Mouse (Mus musculus) limb, embryonic 13.5 days (tissue): ENCODE measurements around the gene Chrdl2. TPM values are rescaled to one million over a fixed set of nuclear protein-coding genes. Genes with fewer than 3 reads are reported as not detected.
A peak's percentile ranks its signal among the peaks of the same experiment; 100 is the strongest.

Source experiments
- ATAC-seq: fragments of 200-750 bp; cut with Nextera tagmentation; 2 replicates; pipeline ENCODE4 v1.8.0; 2017; ENCODE audit warnings: low read depth, moderate number of reproducible peaks, moderate TSS enrichment; ENCODE audit not compliant: low FRiP score
- H3K27ac ChIP-seq: fragments of 300-500 bp; sonication (generic); 2 replicates; pipeline ENCODE4 v1.5.1; 2015; ENCODE audit warnings: inconsistent platforms, mild to moderate bottlenecking, moderate library complexity
- H3K27me3 ChIP-seq: fragments of 300-500 bp; sonication (generic); 2 replicates; pipeline ENCODE4 v1.6.1; 2015; ENCODE audit warnings: mild to moderate bottlenecking, inconsistent platforms
- H3K36me3 ChIP-seq: fragments of 300-500 bp; sonication (generic); 2 replicates; pipeline ENCODE4 v1.6.1; 2015; ENCODE audit warnings: inconsistent platforms, mild to moderate bottlenecking, moderate library complexity
- H3K4me1 ChIP-seq: fragments of 300-500 bp; sonication (generic); 2 replicates; pipeline ENCODE4 v1.6.1; 2015; ENCODE audit warnings: inconsistent platforms
- H3K4me2 ChIP-seq: fragments of 300-500 bp; sonication (generic); replicated peaks from 2 replicates; pipeline ENCODE4 v1.6.1; 2015; ENCODE audit warnings: inconsistent platforms, mild to moderate bottlenecking, moderate library complexity
- H3K4me3 ChIP-seq: fragments of 300-500 bp; sonication (generic); 2 replicates; pipeline ENCODE4 v1.5.1; 2015; ENCODE audit warnings: moderate library complexity, mild to moderate bottlenecking, inconsistent platforms
- H3K9ac ChIP-seq: fragments of 300-500 bp; sonication (generic); 2 replicates; pipeline ENCODE4 v1.6.1; 2015; ENCODE audit warnings: mild to moderate bottlenecking, inconsistent platforms
- H3K9me3 ChIP-seq: fragments of 300-500 bp; sonication (generic); 2 replicates; pipeline ENCODE4 v1.6.1; 2016; ENCODE audit warnings: inconsistent platforms
- WGBS: fragments of 180-500 bp; shearing (Covaris S2); methylation state at CpG from one replicate; pipeline ENCODE4 v1.1.7; 2015; 5-methylcytosine and 5-hydroxymethylcytosine counted together
- polyA plus RNA-seq: library from polyadenylated mRNA; unstranded; fragments of >200 nt; fragmentation: Nextera tagmentation; extraction: Ambion mirVana; gene quantifications from 2 replicates; pipeline ENCODE4 v1.2.1, GENCODE M21; 2015

Chrdl2 gene
- polyA plus RNA-seq, 1 experiment from 2014 or later = 2.6 TPM

GRCm38 (mm10) chr7:99990990-99991707, 14.8 kb upstream of the Chrdl2 start:
- no peak for ATAC-seq
- Histone ChIP-seq H3K9ac (no peak overlapping the region), H3K4me2 (no peak overlapping the region), H3K4me1 (no peaks in the 10 kb centered on the region), H3K27me3 (no peaks in the 10 kb centered on the region), H3K27ac (no peak overlapping the region), H3K36me3 (no peaks in the 10 kb centered on the region), H3K9me3 (no peaks in the 10 kb centered on the region), H3K4me3 (no peak overlapping the region)
- WGBS = 85% methylated on average over 8 of the region's 8 CpGs

- no peaks in the 10 kb centered on the region for H3K27me3 ChIP-seq
- H3K4me3 ChIP-seq = no peak overlapping the region
- no peak overlapping the region for H3K27ac ChIP-seq
- no peaks in the 10 kb centered on the region for H3K36me3 ChIP-seq
- H3K4me2 ChIP-seq = no peak overlapping the region
- WGBS = 86% methylated on average over 7 of the region's 7 CpGs
- H3K9ac ChIP-seq = no peak overlapping the region
- H3K9me3 ChIP-seq = no peaks in the 10 kb centered on the region
- ATAC-seq = no peak
- H3K4me1 ChIP-seq = no peaks in the 10 kb centered on the region
Measured at GRCm38 (mm10) chr7:99993159-99993558, 12.8 kb upstream of the Chrdl2 start.

DNA sequence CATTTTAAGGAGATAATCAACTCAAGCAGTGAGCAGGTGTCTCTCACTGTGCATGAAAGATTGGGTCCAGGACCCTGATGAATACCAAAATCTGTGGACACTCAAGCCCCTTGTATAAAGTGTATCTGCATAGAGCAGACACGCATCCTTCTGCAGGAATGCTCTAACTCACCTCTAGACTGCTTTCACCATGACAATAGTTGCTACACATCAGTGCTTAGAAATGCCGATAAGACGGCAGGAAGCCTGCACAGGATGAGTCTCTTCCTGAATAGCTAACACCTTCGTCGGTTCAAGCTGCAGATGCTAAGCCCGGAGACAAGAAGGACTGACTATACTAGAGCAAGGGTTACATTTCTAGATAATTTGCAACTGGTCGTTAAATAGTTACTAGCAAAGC, 10.8 kb upstream of the Chrdl2 start:
- Histone ChIP-seq H3K27me3 (no peaks in the 10 kb centered on the region), H3K27ac (no peak overlapping the region), H3K9me3 (no peaks in the 10 kb centered on the region), H3K4me2 (no peak overlapping the region), H3K9ac (no peak overlapping the region), H3K36me3 (no peaks in the 10 kb centered on the region), H3K4me1 (no peaks in the 10 kb centered on the region), H3K4me3 (no peak overlapping the region)
- 77% methylated on average over 7 of the region's 7 CpGs for WGBS
- ATAC-seq = no peak

- Histone ChIP-seq H3K4me1 (no peaks in the 10 kb centered on the region), H3K9ac (no peak overlapping the region), H3K27me3 (0 out of 2 replicates have a peak, but pooled peaks cover 3% of the 10 kb centered on the region), H3K4me3 (no peak overlapping the region), H3K27ac (no peak overlapping the region), H3K9me3 (no peaks in the 10 kb centered on the region), H3K36me3 (no peaks in the 10 kb centered on the region), H3K4me2 (no peak overlapping the region)
- 93% methylated on average over 3 of the region's 3 CpGs for WGBS
- no peak for ATAC-seq
Measured at GRCm38 (mm10) chr7:99998668-99999067, 7.3 kb upstream of the Chrdl2 start.

DNA sequence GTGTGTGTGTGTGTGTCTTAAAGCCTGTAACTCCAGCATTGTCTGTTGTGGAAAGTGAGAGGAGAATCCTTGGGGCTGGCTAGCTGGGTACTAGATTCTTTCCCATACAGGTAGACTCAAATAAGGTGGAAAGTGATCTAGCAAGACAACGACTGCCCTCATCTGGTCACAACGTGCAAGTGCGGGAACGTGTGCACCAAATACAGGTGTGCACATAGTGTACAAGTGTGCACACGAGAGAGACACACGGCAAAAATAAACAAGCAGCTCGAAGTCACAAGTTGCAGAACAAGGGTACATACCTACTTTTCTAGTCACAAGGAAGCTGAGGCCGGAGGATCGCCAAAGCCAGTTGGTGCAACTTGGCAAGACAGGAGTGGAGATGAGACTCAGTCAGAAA, 2.2 kb upstream of the Chrdl2 start:
- H3K27me3 ChIP-seq = peaks cover 55% of the 10 kb centered on the region
- WGBS = 57% methylated on average over 9 of the region's 9 CpGs

DNA sequence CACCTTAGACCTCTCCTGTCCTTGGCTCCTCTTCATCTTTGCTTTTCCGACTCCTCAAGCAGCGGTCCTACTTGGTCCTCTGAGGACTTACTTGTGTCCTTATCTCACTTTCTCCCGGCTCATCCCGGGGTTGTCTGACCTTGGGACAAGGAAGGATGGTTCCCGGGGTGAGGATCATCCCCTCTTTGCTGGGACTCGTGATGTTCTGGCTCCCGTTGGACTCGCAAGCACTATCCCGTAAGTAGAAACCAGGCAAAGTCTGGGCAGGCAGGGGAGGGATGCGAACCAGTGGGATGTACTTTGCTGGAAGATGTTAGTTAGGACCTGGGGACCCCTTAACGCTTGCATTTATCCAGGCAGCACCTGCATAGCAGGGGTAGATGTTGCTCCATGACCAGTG, 439 bp downstream of the Chrdl2 start:
- Histone ChIP-seq H3K27me3 (peaks cover 77% of the 10 kb centered on the region), H3K27ac (no peak overlapping the region), H3K9me3 (no peaks in the 10 kb centered on the region), H3K9ac (no peak overlapping the region; the same call in 1 of the 2 replicates), H3K36me3 (no peaks in the 10 kb centered on the region), H3K4me2 (peak overlapping the region; percentile 94), H3K4me1 (peaks cover 19% of the 10 kb centered on the region), H3K4me3 (peak overlapping the region; percentile 55)
- WGBS = 5% methylated on average over 11 of the region's 11 CpGs
- no peak for ATAC-seq

More for the DNA sequence above, 2.2 kb upstream of the Chrdl2 start:
- peaks cover 15% of the 10 kb centered on the region for H3K4me1 ChIP-seq
- ATAC-seq = no peak
- H3K4me3 ChIP-seq = no peak overlapping the region
- H3K36me3 ChIP-seq = no peaks in the 10 kb centered on the region
- no peak overlapping the region for H3K9ac ChIP-seq
- H3K4me2 ChIP-seq = no peak overlapping the region
- H3K9me3 ChIP-seq = no peaks in the 10 kb centered on the region
- H3K27ac ChIP-seq = no peak overlapping the region

- Histone ChIP-seq H3K4me3 (no peak overlapping the region), H3K4me1 (peaks cover 19% of the 10 kb centered on the region), H3K27me3 (peaks cover 77% of the 10 kb centered on the region), H3K9me3 (no peaks in the 10 kb centered on the region), H3K4me2 (no peak overlapping the region), H3K27ac (no peak overlapping the region), H3K9ac (no peak overlapping the region), H3K36me3 (no peaks in the 10 kb centered on the region)
- 82% methylated on average over 4 of the region's 4 CpGs for WGBS
- no peak for ATAC-seq
Measured at GRCm38 (mm10) chr7:100008765-100009164, 2.8 kb downstream of the Chrdl2 start.

GRCm38 (mm10) chr7:100009640-100010039, 3.7 kb downstream of the Chrdl2 start:
- peaks cover 19% of the 10 kb centered on the region for H3K4me1 ChIP-seq
- H3K9me3 ChIP-seq = no peaks in the 10 kb centered on the region
- ATAC-seq = peak; percentile 62; the same call in 1 of the 2 replicates
- no peaks in the 10 kb centered on the region for H3K36me3 ChIP-seq
- no peak overlapping the region for H3K4me2 ChIP-seq
- H3K27ac ChIP-seq = no peak overlapping the region
- peaks cover 68% of the 10 kb centered on the region for H3K27me3 ChIP-seq
- 14% methylated on average over 11 of the region's 11 CpGs for WGBS
- no peak overlapping the region for H3K4me3 ChIP-seq
- no peak overlapping the region for H3K9ac ChIP-seq

GRCm38 (mm10) chr7:100010711-100011110, 4.7 kb downstream of the Chrdl2 start:
- ATAC-seq = no peak
- Histone ChIP-seq H3K27me3 (peaks cover 58% of the 10 kb centered on the region), H3K4me1 (0 out of 2 replicates have a peak, but pooled peaks cover 11% of the 10 kb centered on the region), H3K9me3 (no peaks in the 10 kb centered on the region), H3K4me2 (no peak overlapping the region), H3K9ac (no peak overlapping the region), H3K4me3 (no peak overlapping the region), H3K27ac (no peak overlapping the region), H3K36me3 (no peaks in the 10 kb centered on the region)
- WGBS = 49% methylated on average over 5 of the region's 5 CpGs

- Histone ChIP-seq H3K9ac (no peak overlapping the region), H3K9me3 (no peaks in the 10 kb centered on the region), H3K4me1 (0 out of 2 replicates have a peak, but pooled peaks cover 5% of the 10 kb centered on the region), H3K4me2 (no peak overlapping the region), H3K27ac (no peak overlapping the region), H3K36me3 (no peaks in the 10 kb centered on the region), H3K4me3 (no peak overlapping the region), H3K27me3 (peaks cover 44% of the 10 kb centered on the region)
- WGBS = 54% methylated on average over 8 of the region's 8 CpGs
- no peak for ATAC-seq
Measured at GRCm38 (mm10) chr7:100012085-100012484, 6.1 kb downstream of the Chrdl2 start.

- H3K27me3 ChIP-seq = peaks cover 40% of the 10 kb centered on the region
- H3K4me2 ChIP-seq = no peak overlapping the region
- no peaks in the 10 kb centered on the region for H3K9me3 ChIP-seq
- no peak for ATAC-seq
- WGBS = 17% methylated on average over 6 of the region's 6 CpGs
- H3K4me1 ChIP-seq = 0 out of 2 replicates have a peak, but pooled peaks cover 5% of the 10 kb centered on the region
- H3K36me3 ChIP-seq = no peaks in the 10 kb centered on the region
- H3K27ac ChIP-seq = no peak overlapping the region
- no peak overlapping the region for H3K4me3 ChIP-seq
- no peak overlapping the region for H3K9ac ChIP-seq
Measured at GRCm38 (mm10) chr7:100012515-100012914, 6.5 kb downstream of the Chrdl2 start.

- no peak for ATAC-seq
- WGBS = 68% methylated on average over 8 of the region's 8 CpGs
- no peaks in the 10 kb centered on the region for H3K9me3 ChIP-seq
Measured at GRCm38 (mm10) chr7:100014123-100014600, 8.2 kb downstream of the Chrdl2 start.

More at GRCm38 (mm10) chr7:100014123-100014600, 8.2 kb downstream of the Chrdl2 start:
- no peak overlapping the region for H3K4me2 ChIP-seq
- no peak overlapping the region for H3K4me3 ChIP-seq
- peaks cover 23% of the 10 kb centered on the region for H3K27me3 ChIP-seq
- H3K27ac ChIP-seq = no peak overlapping the region
- no peaks in the 10 kb centered on the region for H3K36me3 ChIP-seq
- H3K9ac ChIP-seq = no peak overlapping the region
- 0 out of 2 replicates have a peak, but pooled peaks cover 5% of the 10 kb centered on the region for H3K4me1 ChIP-seq
